Mouse (Mus musculus): ENCODE measurements around the gene Cd22.
"Not testable (repeated sequence)": the region's sequence is repeated elsewhere in the genome, so short reads cannot be mapped to it uniquely, and the experiment has no call there.

- not testable (repeated sequence) for TF ChIP-seq EP300 (IDR thresholded peaks at IDR 0.05; ENCODE audit: low read depth in 1 of 2, low read length in 2 of 2); MYC (IDR thresholded peaks at IDR 0.05; ENCODE audit: low read depth, low read length); SIN3A (IDR thresholded peaks at IDR 0.05; ENCODE audit: low read length); NELFE (IDR thresholded peaks at IDR 0.05; ENCODE audit: low read depth, low read length); POLR2A (IDR thresholded peaks at IDR 0.05; ENCODE audit: control insufficient read depth in 1 of 2, insufficient read depth in 1 of 2, low read depth in 1 of 2, low read length in 2 of 2, poor library complexity in 1 of 2); ZC3H11A (IDR thresholded peaks at IDR 0.05; ENCODE audit: low read depth, low read length); HCFC1 (IDR thresholded peaks at IDR 0.05; ENCODE audit: low read depth, low read length); CTCF (IDR thresholded peaks at IDR 0.05 in 2 of 3, conservative IDR thresholded peaks at IDR 0.05 in 1 of 3; ENCODE audit: control insufficient read depth in 1 of 3, insufficient read depth in 1 of 3, low read depth in 2 of 3, low read length in 3 of 3, poor library complexity in 1 of 3, severe bottlenecking in 1 of 3); ETS1 (IDR thresholded peaks at IDR 0.05; ENCODE audit: low read depth, low read length)
Measured at GRCm38 (mm10) chr7:30924581-30924980, 44.4 kb upstream of the Cd22 start, which contains the start of gene Hamp2.

Measured in MEL (cell line).